Mouse (Mus musculus) adrenal gland, postnatal 4 days (tissue): ENCODE measurements at regions not wholly inside any gene's neighbourhood (a gene's known extent, or its start where the extent isn't known, plus 50 kb on each side); places are given as distances from the start of the nearest gene placed in this dataset.

Source experiments
- DNase-seq, 2 experiments: peaks; one replicate each; pipeline ENCODE4 v3.0.0; 2021 to 2022; ENCODE audit warnings: low spot score in 2 of 2, mixed read lengths in 2 of 2

DNA sequence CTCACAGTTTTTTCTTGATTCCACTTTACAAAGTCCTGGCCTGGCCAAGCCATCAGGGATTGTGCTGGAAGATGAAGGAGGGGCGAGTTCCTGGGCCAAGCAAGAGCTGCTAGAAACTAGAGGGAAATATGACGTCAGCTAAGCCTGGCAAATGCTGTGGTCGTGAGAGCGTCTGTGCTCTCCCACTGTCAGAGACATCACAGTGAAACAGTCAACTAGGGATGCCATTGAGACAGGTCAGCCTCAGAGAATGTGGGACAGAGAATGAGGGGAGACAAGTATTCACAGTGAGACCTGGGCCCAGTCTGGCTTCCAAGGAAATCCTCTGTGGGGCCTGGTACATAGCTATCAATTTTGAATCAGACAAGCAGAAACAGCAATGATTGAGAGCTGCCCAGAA is 252.5 kb upstream of the Myt1l start:
- DNase-seq: no peak

DNA sequence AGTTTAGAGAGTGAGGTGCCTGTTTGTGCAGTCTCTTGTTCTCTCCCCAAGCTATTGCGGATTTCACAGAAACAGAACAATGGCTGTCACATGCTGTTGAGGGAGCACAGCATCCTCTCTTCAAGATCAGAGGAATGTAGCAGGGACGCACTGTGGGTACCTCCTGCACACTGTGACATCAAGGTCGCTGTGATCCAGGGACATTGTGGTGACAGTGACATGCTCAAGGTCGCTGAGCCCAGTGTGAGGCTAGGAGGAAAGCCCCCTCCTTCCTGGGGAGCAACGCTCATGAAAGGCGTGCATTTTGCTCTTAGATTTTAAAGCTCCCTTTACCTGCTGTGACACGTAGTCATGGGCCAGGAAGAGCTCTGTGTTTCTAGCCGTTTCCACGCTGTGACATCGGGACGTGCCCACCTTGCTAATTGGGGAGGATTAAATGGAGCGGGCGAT is 248.5 kb upstream of the Myt1l start:
- DNase-seq: no peak

DNA sequence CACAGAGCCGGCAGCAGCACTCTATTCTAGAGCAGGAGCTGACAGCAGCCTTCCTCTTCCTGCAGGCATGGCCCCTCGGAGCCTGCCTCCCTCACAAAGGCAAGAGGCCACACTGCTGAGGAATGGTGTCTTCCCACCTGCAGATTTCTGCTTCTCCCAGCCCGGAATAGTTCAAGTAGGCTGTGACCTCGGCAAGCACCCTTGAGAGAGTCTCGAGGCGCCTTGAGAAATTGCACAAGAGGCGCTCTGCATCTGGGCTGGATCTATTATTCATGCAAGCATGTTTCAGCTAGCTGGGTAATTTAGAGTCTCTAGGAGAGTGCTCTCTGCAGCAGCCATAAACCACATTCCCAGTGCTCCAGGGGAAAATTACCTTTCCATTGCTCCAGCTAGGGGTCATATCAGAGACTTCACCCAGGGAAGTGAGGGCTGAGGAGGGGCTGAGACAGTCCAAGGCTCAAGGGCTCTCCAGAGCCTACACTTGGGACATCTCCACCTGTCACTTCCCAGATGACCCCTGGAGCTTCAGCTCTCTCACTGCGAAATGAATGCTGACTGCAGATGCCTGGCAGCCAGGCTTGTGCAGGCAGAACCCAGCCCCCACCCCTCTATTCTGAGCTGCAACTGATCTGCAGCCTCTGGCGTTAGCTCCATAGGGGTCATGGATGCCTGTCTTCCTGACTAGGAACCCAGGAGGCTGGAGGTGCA is 247.9 kb upstream of the Myt1l start:
- DNase-seq: no peak

DNA sequence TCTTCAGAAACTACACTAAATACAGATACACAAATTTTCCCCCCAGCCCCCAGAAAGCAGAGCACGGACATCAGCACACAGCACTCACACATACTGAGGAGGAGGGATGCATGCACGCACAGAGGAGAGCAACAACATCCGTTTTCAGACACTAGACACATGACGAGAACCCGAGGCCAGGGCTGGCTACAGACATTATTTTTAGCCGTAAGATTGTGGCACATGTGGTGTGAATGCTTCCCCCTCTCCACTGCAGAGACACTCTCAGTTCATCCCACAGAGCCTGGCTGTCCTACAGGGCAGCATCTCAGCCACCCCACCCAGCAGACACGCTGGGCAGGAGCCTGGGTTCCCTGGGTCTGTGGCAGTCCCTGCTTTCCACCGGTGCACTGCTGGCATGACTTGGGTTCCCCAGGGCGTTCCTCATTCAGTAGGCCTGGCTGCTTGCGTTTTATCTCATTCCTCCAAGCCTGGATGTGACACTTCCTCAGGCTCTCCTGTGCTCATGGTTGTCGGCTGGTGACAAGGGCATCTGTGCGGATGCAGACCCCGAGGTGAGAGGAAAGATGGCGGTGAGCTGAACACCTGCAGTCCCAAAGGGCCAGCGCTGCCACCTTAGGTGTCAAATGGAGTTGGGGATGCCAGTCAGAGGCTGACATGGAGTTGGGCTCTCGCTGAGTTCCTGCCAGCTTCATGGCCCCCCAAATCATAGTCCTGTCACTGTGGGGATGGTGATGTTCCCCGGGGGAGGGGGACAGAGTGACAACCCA is 247.1 kb upstream of the Myt1l start:
- DNase-seq: no peak

DNA sequence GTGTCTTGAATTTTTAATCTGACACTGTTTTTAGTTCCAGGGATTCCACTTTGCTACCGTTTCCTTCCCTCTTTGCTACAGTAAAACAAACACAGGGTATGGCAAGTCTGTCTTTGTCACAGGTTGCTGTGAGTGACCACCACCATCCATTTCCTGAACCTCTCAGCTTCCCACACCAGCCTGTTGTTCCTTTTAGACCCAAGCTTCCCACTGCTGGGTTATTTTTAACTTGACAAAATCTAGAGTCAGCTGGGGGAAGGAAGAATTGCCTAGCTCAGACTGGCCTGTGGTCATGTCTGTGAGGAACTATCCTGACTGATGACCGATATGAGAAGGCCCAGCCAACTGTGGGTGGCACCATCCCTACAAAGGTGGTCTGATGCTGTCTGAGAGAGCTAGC is 239.4 kb upstream of the Myt1l start:
- DNase-seq: no peak

DNA sequence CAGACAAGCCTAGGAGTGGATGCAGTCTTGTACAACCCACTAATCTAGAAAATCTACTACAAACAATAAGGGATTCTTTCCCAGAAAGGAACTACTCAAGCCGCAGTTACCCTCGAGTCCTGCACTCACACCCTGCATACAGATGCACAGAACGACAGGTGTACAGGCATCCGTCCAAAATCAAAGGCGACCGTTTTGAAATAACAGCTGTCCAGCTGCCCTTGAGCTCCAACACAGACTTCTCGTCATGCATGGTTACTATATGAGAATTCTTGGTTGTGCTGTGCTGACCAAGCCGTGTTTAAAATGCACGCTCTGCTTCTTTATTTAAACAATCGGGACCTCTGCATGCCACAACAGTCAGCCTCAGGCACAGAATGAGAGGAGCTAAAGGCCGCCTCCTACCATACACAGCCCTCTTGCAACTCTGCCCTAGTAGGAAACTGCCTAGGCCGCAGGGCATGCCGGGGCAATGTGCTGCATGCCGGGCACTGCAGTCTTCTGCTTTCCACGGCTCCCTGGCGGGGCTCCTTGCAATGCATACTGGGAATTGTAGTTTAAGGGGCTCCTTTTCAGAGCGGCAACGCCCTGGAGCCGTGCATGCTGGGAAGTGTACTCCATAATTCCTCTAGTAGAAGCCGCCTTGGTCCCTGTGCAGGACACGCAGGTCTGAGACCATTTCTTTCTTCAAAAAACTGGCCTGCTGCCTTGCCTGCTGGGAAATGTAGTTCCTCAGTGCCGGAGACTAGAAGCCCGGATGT is 237.4 kb upstream of the Myt1l start:
- DNase-seq: peak; percentile 55 to 87

DNA sequence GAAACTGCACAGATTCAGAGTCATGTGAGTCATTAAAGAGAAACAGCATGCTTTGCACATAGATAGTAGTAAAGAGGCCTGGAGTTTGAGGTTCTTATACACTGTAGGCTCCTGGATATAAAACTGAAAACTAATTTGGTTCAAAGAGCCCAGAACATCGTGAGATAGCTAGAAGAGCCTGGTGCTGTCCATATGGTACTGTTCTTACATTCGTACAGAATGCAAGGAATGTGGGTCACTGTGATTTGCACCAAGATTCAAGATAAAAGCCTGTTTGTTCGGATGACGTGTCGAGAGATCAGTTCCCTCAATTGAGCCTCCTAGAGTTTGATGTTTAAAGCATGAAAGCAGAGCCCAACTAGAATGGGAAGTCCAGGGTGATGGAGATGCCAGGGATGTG is 230.2 kb upstream of the Myt1l start:
- no peak for DNase-seq

DNA sequence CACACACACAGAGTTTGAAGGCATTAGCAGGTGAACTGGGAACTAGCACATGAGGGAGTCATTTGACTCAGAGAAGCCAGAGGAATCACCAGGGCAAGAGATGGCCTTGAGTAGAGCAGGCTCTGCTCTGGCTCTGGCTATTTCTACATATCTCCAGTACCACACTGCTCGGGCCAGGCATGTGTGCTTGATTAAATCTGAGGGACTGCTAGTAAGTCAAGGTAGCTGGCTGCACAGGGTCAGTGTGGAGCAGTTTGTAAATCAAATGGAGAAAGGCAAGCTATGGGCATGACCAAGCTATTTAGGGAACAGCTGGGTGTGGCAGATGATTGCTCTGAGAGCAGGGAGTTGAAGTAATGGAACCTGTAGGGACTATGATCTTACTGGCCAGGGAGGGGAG is 212.5 kb upstream of the Myt1l start:
- no peak for DNase-seq

DNA sequence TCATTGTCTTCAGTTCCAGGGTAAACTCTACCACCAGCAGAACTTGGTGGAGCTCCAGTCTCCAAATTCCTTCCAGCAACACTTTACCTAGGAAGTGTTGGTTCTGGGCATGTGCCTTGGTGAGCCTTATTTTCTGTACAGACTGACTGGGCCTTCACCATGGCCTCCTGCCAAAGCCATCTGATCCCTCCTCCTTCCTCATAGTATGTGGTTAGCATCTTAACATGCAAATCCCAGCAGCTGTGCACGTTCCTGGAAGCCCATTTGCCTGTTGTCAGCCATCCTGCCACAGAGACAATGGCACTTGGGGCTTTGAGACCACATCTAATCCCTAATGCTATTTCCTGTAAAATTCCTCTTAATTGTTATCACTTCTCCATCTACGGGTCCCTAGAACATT is 206.7 kb upstream of the Myt1l start:
- no peak for DNase-seq

DNA sequence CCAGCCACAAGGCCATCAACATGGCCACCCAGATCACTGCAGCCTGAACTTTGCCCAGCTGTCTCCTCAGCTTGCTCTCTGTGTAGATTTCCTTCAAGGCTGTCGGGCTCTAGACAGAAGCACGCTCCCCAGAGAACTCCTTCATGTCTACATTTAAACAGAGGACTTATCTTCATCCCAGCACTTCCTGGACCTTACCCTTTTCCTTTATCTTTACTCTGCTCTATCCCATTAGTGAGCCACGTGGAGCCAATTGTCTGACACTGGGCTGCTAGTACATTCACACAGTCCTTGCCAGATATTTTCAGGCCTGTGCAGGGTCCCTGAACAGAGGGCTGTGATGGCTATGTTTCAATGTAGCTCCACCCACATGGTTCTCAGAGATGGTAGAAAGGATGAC is 204.7 kb upstream of the Myt1l start:
- no peak for DNase-seq

DNA sequence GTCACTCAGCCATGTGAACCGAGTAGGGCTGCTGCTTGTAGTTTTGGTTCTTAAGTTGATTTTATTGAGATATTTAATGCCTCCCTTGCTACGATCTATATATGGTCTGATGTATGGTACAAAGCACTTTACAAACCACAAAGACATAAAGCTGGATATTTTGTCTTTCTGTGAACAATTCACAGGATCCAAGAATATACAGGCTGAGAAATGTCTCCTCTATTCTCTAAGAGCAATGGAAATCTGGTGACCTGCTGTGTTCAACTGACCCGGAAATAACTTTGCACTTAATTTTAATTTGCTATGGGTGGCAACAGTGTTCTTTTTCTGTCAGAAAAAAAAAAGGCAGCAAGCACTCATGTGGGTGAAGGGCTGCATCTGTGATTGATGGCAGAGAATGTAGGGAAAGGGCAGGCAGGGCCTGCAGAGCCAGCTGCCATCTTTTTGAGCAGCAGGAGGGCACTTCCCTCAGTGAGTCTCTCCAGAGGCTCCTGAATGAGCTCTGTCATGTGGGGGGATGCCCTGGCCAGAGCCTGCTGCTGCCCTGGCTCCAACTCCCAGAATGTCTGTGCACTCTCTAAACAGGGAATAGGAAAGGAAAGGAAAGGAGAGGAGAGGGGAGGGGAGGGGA is 192.2 kb upstream of the Myt1l start:
- no peak for DNase-seq

DNA sequence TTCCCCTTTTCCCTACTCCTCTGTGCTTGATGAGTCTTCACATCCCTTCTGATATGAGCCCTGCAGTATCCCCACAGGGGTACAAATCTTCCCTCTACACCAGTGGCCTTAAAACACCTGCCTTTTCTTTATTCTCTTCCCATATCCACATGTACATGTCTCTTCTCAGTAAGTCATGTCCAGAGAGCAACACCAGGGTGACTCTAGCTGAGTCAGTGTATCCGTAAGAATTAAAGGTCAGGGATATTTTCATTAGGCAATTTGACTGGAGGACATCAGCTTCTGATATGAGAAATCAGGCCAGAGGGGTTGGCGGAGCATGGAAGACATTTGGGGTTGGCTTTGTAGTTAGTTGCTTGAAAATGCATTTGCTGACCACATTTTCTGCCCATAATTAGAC is 190.8 kb upstream of the Myt1l start:
- DNase-seq: no peak

DNA sequence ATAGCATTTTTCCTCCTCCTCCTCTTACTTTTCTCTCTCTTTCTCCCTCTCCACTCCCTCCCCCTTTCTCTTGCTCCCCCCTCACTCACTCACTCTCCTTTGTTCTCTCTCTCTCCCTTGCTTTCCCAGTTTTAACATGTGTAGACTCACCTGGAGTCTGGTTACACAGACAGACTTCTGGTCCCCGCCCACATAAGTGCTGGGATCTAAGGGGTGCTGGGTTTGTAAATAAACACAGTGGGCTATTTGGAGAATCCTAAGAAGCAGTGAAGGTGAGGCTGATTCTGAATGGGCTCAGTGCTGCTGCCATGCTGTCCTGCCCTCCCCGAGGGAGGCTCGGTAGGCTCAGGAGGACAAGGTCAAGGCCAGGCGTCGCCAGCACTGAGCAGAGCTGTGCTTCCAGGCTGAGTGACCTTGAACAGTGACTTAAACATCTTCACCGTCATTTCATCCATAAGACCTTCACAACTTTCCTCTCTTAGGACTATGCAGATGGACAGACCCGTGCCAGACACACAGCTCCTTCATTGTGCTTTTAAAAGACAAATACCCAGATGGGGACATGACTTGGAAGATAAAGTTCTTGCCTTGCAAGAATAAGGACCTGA is 186.7 kb upstream of the Myt1l start:
- no peak for DNase-seq

DNA sequence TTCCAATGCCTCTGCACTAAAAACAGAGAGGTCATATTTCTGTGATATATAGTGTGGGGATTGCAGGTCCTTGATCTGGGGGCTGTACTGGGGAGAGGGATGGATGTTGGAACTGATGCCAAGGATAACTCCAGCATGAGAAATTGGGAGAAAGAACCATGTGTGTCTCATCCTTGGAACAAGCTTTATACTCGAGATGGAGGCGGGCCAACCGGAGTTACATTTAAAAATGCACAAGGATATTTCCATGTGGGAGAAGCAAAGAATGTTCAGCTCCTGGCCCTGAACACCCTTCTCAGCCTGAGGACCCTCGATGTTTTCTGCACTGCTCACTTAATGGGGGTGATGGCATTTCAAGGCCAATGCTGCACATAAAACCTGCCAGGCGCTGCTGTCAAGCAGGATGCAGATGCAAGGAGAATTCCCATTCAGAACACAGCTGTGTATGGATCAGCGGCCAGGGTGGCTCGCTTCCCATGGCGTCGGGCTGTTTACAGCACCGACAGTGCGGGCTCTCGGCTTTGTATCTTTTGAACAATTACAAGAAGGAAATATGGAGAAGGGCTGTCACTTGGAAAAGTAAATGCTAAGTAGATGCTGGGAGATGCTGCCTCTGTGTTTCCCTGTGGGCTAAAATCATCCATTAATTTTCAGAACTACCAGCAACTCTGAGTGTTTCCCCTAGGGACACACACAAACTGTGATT is 184.9 kb upstream of the Myt1l start:
- DNase-seq: no peak

DNA sequence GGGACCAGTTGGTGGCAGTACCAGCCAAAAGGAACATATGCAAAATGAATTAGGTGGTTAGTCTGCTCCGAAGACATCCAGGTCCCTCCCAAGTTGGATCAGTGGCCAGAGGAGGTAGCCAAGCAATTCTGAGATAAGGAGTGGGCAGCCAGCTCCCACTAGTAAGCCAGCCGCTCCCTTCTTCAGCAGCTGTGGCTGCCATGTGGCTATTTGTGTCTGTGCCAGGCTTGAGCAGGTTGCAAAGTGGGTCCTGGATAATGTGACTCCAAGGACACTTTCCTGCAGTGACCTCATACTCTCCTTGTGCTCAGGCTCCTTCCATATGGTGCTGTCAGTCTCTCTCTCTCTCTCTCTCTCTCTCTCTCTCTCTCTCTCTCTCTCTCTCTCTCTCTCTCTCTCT is 179.5 kb upstream of the Myt1l start:
- no peak for DNase-seq

DNA sequence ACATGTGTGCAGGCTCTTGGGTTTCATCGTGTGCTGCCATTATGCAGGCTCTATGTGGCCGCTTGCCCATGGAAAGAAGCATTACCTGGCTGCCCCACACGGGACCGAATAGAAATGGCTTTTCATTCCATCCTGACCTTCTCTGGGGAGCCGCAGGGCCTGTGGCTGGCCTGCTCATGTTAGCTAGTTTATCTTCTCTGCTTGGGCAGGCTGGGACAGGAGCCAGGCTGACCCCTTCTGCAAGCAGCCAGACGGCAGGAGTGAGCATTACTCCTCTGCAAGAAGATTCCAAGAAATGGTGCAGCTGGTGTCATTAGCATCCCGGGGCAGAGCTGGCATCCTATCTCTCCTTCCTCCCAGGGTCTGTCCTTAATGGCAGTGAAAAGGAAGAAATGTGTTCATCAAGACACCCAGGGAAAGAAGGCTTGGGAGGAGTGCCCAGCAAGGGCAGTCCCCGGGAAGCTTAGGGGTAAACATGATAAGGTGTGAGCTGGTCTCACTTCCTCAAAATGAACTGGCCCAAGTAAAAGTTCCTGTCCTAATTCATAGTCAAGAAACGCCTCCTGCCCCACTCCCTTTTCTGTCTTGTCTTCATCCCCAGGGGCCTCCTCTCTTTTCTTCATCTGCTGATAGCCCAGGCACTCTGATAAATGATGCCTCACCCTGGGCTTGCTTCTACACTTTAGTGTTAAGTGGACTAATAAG is 178.9 kb upstream of the Myt1l start:
- DNase-seq: no peak

DNA sequence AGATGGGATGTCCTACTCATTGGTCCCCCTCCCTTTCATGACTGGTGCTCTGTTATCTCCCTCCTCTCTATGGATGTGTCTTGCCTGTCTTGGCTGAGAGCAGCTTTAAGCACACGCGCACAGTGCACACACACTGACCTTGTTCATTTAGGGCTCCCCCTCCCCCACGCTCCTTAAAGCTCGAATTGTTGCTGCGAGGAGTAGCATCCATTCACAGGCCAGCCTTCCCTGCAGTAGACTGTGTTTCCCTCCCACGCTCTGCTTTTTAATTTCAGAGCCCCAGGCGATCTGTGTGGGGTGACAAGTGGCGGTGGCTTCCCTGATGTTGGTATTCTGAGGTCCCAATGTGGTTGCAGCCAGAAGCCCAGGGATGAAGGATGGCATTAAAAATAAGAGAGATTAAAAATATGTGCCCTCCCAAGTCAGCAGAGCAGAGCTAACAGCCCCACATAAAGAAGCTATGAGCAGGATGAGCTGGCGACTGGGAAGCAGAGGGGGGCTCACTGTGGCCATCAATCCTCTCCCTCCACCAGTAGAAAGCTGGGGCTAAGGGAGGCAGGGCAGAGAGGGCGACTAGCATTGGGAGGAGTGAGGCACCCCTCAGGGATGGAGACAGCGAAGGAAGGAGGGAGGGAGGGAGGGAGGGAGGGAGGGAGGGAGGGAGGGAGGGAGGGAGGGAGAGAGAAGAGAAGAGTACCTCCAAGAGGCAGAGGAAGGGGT is 174.2 kb upstream of the Myt1l start:
- DNase-seq: no peak

DNA sequence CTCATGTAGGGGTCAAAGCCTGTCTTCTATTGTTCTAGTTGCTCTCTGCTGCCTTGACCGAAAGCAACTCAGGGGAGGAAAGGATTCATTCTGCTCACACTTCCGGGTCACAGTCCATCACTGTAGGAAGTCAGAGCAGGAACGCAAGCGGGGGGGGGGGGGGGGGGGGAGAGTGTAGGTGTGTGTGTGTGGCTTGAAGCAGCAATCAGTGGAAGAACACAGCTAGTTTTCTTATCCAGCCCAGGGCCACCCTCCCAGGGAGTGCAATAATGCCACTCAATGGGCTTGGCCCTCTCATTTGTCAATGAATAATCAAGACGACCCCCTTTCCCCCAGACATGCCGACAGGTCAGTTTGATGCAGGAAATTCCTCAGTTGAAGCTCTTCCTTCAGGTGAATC is 173.4 kb upstream of the Myt1l start:
- DNase-seq: no peak

DNA sequence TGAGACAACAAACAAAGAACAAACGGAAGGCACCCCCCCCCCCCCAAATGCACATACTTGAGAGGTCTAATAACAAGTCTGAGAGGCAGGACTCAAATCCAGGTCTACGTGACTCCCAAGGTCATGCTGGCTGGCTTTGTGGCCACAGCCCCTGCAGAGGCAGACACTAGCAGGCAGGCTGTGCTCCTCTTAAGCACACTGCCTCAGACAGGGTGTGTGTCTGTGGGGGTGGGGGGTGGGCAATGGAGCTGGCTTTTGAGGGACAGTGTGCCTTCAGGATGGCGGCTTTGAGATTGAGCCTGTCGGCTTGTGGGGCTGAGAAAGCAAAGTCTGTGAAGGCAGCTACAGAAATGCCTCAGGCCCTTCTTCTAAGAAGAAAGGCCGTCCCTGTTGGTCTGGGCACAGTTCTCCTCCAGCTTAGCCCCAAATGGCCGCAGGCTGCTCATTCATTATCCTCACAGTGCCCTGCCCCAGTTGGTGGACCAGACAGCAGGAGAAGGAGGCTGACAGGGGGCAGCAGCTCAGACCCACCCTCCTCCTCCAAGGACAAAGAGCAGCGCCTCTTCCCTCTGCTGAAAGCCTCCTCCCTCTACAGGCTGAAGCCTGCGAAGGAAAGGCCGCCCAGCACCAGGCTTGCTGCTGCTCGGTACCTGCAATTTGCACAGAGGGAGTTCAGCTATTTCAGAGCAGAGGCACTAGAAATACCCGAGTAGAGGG is 171.3 kb upstream of the Myt1l start:
- DNase-seq: no peak
